Mouse (Mus musculus) cerebral cortex, adult 2 months (tissue): ENCODE measurements around the gene Sfr1.

Experiments
- WGBS: fragments of 180-500 bp; shearing (Covaris S2); methylation state at CpG from one replicate; pipeline ENCODE4 v1.1.7; 2018; 5-methylcytosine and 5-hydroxymethylcytosine counted together

Sfr1 gene

GRCm38 (mm10) chr19:47731071-47731881 lies at the start of gene Sfr1:
Sfr1 (plus strand) TSS chr19:47731682.
- WGBS, result 2% methylated on average over 71 of the region's 72 CpGs

GRCm38 (mm10) chr19:47689592-47689991 lies 41.9 kb upstream of the Sfr1 start:
- 92% methylated on average over 7 of the region's 7 CpGs for WGBS

GRCm38 (mm10) chr19:47691994-47692393 lies 39.5 kb upstream of the Sfr1 start, which contains the start of gene Col17a1:
Col17a1 (minus strand) TSS chr19:47692094.
- 90% methylated on average over 6 of the region's 6 CpGs for WGBS

GRCm38 (mm10) chr19:47695725-47696124 lies 35.8 kb upstream of the Sfr1 start:
- WGBS, result 87% methylated on average over 6 of the region's 6 CpGs

- 93% methylated on average over 8 of the region's 8 CpGs for WGBS
Observed at GRCm38 (mm10) chr19:47696411-47696810, 35.1 kb upstream of the Sfr1 start.

- WGBS, result 76% methylated on average over 11 of the region's 11 CpGs
Observed at GRCm38 (mm10) chr19:47697067-47697466, 34.4 kb upstream of the Sfr1 start.

- WGBS, result 89% methylated on average over 9 of the region's 9 CpGs
Observed at GRCm38 (mm10) chr19:47698266-47698665, 33.2 kb upstream of the Sfr1 start.

- 77% methylated on average over 9 of the region's 9 CpGs for WGBS
Observed at GRCm38 (mm10) chr19:47699743-47700142, 31.7 kb upstream of the Sfr1 start.

- 91% methylated on average over 8 of the region's 8 CpGs for WGBS
Observed at GRCm38 (mm10) chr19:47700509-47700908, 31.0 kb upstream of the Sfr1 start.

- WGBS, result 78% methylated on average over 13 of the region's 13 CpGs
Observed at GRCm38 (mm10) chr19:47705080-47705771, 26.3 kb upstream of the Sfr1 start.

- 96% methylated on average over 8 of the region's 8 CpGs for WGBS
Observed at GRCm38 (mm10) chr19:47705772-47706309, 25.6 kb upstream of the Sfr1 start.

- 54% methylated on average over 4 of the region's 4 CpGs for WGBS
Observed at GRCm38 (mm10) chr19:47710376-47710775, 21.1 kb upstream of the Sfr1 start.

- 65% methylated on average over 9 of the region's 9 CpGs for WGBS
Observed at GRCm38 (mm10) chr19:47713457-47713856, 18.0 kb upstream of the Sfr1 start.

GRCm38 (mm10) chr19:47716144-47716543 lies 15.3 kb upstream of the Sfr1 start:
- WGBS, result 57% methylated on average over 2 of the region's 2 CpGs

GRCm38 (mm10) chr19:47719147-47719546 lies 12.3 kb upstream of the Sfr1 start:
- WGBS, result 86% methylated on average over 3 of the region's 3 CpGs

GRCm38 (mm10) chr19:47722471-47722870 lies 9.0 kb upstream of the Sfr1 start:
- WGBS, result 88% methylated on average over 6 of the region's 6 CpGs

- WGBS, result 64% methylated on average over 4 of the region's 4 CpGs
Observed at GRCm38 (mm10) chr19:47724903-47725302, 6.6 kb upstream of the Sfr1 start.

- 31% methylated on average over 7 of the region's 7 CpGs for whole genome bisulfite sequencing
Observed at GRCm38 (mm10) chr19:47725643-47726140, 5.8 kb upstream of the Sfr1 start.

- 1% methylated on average over 12 of the region's 12 CpGs for WGBS
Observed at GRCm38 (mm10) chr19:47730691-47731070, 801 bp upstream of the Sfr1 start.

GRCm38 (mm10) chr19:47731931-47732330 lies 449 bp downstream of the Sfr1 start:
- 4% methylated on average over 13 of the region's 15 CpGs for WGBS

- WGBS, result 47% methylated on average over 2 of the region's 2 CpGs
Observed at GRCm38 (mm10) chr19:47747072-47747471, 15.6 kb downstream of the Sfr1 start.

GRCm38 (mm10) chr19:47748950-47749349 lies 17.5 kb downstream of the Sfr1 start:
- 83% methylated on average over 2 of the region's 2 CpGs for WGBS

GRCm38 (mm10) chr19:47750391-47750790 lies 18.9 kb downstream of the Sfr1 start:
- WGBS, result 55% methylated on average over 5 of the region's 5 CpGs
